Mouse (Mus musculus) limb, embryonic 11.5 days (tissue): ENCODE measurements around the gene Phf5a. TPM values are rescaled to one million over a fixed set of nuclear protein-coding genes. Genes with fewer than 3 reads are reported as not detected.

ENCODE experiments used
- ATAC-seq: fragments of 200-750 bp; cut with Nextera tagmentation; 2 replicates; pipeline ENCODE4 v1.8.0; 2017; ENCODE audit warnings: low read depth; ENCODE audit not compliant: insufficient number of reproducible peaks, low FRiP score, low TSS enrichment
- DNase-seq: peaks from one replicate; pipeline ENCODE4 v3.0.0-alpha.2; 2015; ENCODE audit warnings: low spot score
- H3K27ac ChIP-seq: fragments of 300-500 bp; sonication (generic); replicated peaks from 2 replicates; pipeline ENCODE4 v1.5.1; 2014; ENCODE audit warnings: low read depth, mild to moderate bottlenecking, low read length
- H3K27me3 ChIP-seq: fragments of 300-500 bp; sonication (generic); 2 replicates; pipeline ENCODE4 v1.6.1; 2014; ENCODE audit warnings: mild to moderate bottlenecking, low read length, mixed read lengths; ENCODE audit not compliant: control insufficient read depth, insufficient read depth
- H3K36me3 ChIP-seq: fragments of 300-500 bp; sonication (generic); 2 replicates; pipeline ENCODE4 v1.6.1; 2014; ENCODE audit warnings: mild to moderate bottlenecking, low read length, moderate library complexity, mixed read lengths; ENCODE audit not compliant: control insufficient read depth, insufficient read depth
- H3K4me1 ChIP-seq: fragments of 300-500 bp; sonication (generic); 2 replicates; pipeline ENCODE4 v1.6.1; 2014; ENCODE audit warnings: low read length, mixed read lengths; ENCODE audit not compliant: control insufficient read depth, insufficient read depth
- H3K4me2 ChIP-seq: fragments of 300-500 bp; sonication (generic); 2 replicates; pipeline ENCODE4 v1.6.1; 2014; ENCODE audit warnings: low read depth, mild to moderate bottlenecking, moderate library complexity; ENCODE audit not compliant: severe bottlenecking
- H3K4me3 ChIP-seq: fragments of 300-500 bp; sonication (generic); 2 replicates; pipeline ENCODE4 v1.5.1; 2014; ENCODE audit warnings: low read depth, low read length
- H3K9ac ChIP-seq: fragments of 300-500 bp; sonication (generic); 2 replicates; pipeline ENCODE4 v1.6.1; 2014; ENCODE audit warnings: mild to moderate bottlenecking, low read length
- H3K9me3 ChIP-seq: fragments of 300-500 bp; sonication (generic); 2 replicates; pipeline ENCODE4 v1.6.1; 2016; ENCODE audit warnings: low read length; ENCODE audit not compliant: control insufficient read depth
- WGBS: fragments of 180-500 bp; shearing (Covaris S2); extraction: QIAGEN DNeasy Blood & Tissue Kit; methylation state at CpG from one replicate; pipeline ENCODE4 v1.1.7; 2014; 5-methylcytosine and 5-hydroxymethylcytosine counted together
- polyA plus RNA-seq: library from polyadenylated mRNA; unstranded; fragments of >200 nt; fragmentation: Nextera tagmentation; extraction: Ambion mirVana; gene quantifications from 2 replicates; pipeline ENCODE4 v1.2.1, GENCODE M21; 2014

The Phf5a gene
- polyA plus RNA-seq, 1 experiment from 2014 or later: 240 TPM

GRCm38 (mm10) chr15:81891822-81892580 is 20.3 kb upstream of the Phf5a start:
- Histone ChIP-seq H3K4me1 (no peaks in the 10 kb centered on the region), H3K4me3 (no peak overlapping the region), H3K36me3 (peaks cover 15% of the 10 kb centered on the region), H3K9ac (no peak overlapping the region), H3K27me3 (no peaks in the 10 kb centered on the region), H3K27ac (no peak overlapping the region), H3K9me3 (no peaks in the 10 kb centered on the region), H3K4me2 (no peak overlapping the region)
- WGBS: 91% methylated on average over 8 of the region's 8 CpGs
- DNase-seq (no peak), ATAC-seq (no peak)

- 90% methylated on average over 7 of the region's 7 CpGs for WGBS
- peaks cover 15% of the 10 kb centered on the region for H3K36me3 ChIP-seq
- DNase-seq: no peak
- no peaks in the 10 kb centered on the region for H3K9me3 ChIP-seq
- no peak overlapping the region for H3K4me3 ChIP-seq
- no peak for ATAC-seq
- H3K27ac ChIP-seq: no peak overlapping the region
- no peak overlapping the region for H3K9ac ChIP-seq
- H3K4me1 ChIP-seq: no peaks in the 10 kb centered on the region
- no peak overlapping the region for H3K4me2 ChIP-seq
- no peaks in the 10 kb centered on the region for H3K27me3 ChIP-seq
Observed at GRCm38 (mm10) chr15:81891140-81891802, 19.6 kb upstream of the Phf5a start.

- DNase-seq: no peak
- Histone ChIP-seq H3K4me2 (no peak overlapping the region), H3K36me3 (peaks cover 11% of the 10 kb centered on the region), H3K9me3 (no peaks in the 10 kb centered on the region), H3K27me3 (no peaks in the 10 kb centered on the region), H3K27ac (no peak overlapping the region), H3K9ac (no peak overlapping the region), H3K4me3 (no peak overlapping the region), H3K4me1 (no peaks in the 10 kb centered on the region)
- ATAC-seq: no peak
- WGBS: 94% methylated on average over 7 of the region's 7 CpGs
Observed at GRCm38 (mm10) chr15:81889175-81889574, 17.5 kb upstream of the Phf5a start.

- 97% methylated on average over 6 of the region's 6 CpGs for WGBS
- Histone ChIP-seq H3K4me2 (no peak overlapping the region), H3K36me3 (peaks cover 9% of the 10 kb centered on the region), H3K4me3 (no peak overlapping the region), H3K9me3 (no peaks in the 10 kb centered on the region), H3K27ac (no peak overlapping the region), H3K9ac (no peak overlapping the region), H3K27me3 (no peaks in the 10 kb centered on the region), H3K4me1 (no peaks in the 10 kb centered on the region)
- ATAC-seq (no peak), DNase-seq (no peak)
Observed at GRCm38 (mm10) chr15:81886795-81887550, 15.3 kb upstream of the Phf5a start.

- Histone ChIP-seq H3K27ac (no peak overlapping the region), H3K9me3 (no peaks in the 10 kb centered on the region), H3K4me3 (no peak overlapping the region), H3K27me3 (no peaks in the 10 kb centered on the region), H3K9ac (no peak overlapping the region), H3K36me3 (peaks cover 10% of the 10 kb centered on the region), H3K4me1 (no peaks in the 10 kb centered on the region), H3K4me2 (no peak overlapping the region)
- ATAC-seq (no peak), DNase-seq (no peak)
- WGBS: 86% methylated on average over 3 of the region's 3 CpGs
Observed at GRCm38 (mm10) chr15:81885418-81885934, 13.8 kb upstream of the Phf5a start.

GRCm38 (mm10) chr15:81882348-81882747 is 10.6 kb upstream of the Phf5a start:
- 95% methylated on average over 3 of the region's 3 CpGs for WGBS
- no peak overlapping the region for H3K4me2 ChIP-seq
- H3K27ac ChIP-seq: no peak overlapping the region
- no peak for ATAC-seq
- DNase-seq: no peak
- peaks cover 4% of the 10 kb centered on the region; the same call in 1 of the 2 replicates for H3K36me3 ChIP-seq
- no peaks in the 10 kb centered on the region for H3K4me1 ChIP-seq
- H3K27me3 ChIP-seq: no peaks in the 10 kb centered on the region
- H3K9ac ChIP-seq: no peak overlapping the region
- H3K4me3 ChIP-seq: no peak overlapping the region
- H3K9me3 ChIP-seq: no peaks in the 10 kb centered on the region

GRCm38 (mm10) chr15:81879531-81880401 is 8.1 kb upstream of the Phf5a start:
- H3K9me3 ChIP-seq: no peaks in the 10 kb centered on the region
- no peak overlapping the region for H3K9ac ChIP-seq
- H3K4me3 ChIP-seq: no peak overlapping the region
- H3K36me3 ChIP-seq: peaks cover 4% of the 10 kb centered on the region; the same call in 1 of the 2 replicates
- H3K4me1 ChIP-seq: no peaks in the 10 kb centered on the region
- no peak overlapping the region for H3K27ac ChIP-seq
- ATAC-seq (no peak), DNase-seq (no peak)
- 78% methylated on average over 5 of the region's 5 CpGs for WGBS
- no peaks in the 10 kb centered on the region for H3K27me3 ChIP-seq
- H3K4me2 ChIP-seq: no peak overlapping the region
